In genomic region chr2:113574411-113574810, GRCm38 (mm10) we compare ENCODE assay signal across 23 mouse cellular contexts.
DNase-seq lines count a peak whose midpoint lies in the region; ATAC-seq and TF ChIP-seq lines count a peak whose summit lies in the region.
"Had no signal": no experiment of that assay in that cellular context is flagged by ENCODE, and none has a peak within 500 bp of the region (broad histone marks: within the 10 kb centered on the region; RNA-seq: fewer than 3 reads in every experiment).

No protein-coding gene starts in this region.

- H3K27ac ChIP-seq in midbrain, embryonic 10.5 days (replicated peaks): 0 out of 2 replicates have a peak overlapping the region, but pooled peaks have one; percentile 38
- no peak overlapping the region for H3K27ac ChIP-seq in midbrain, postnatal 0 days (ENCODE audit: low read depth, low read length)
- 0 out of 2 replicates have a peak overlapping the region, but pooled peaks have one; percentile 16 for H3K27ac ChIP-seq in embryonic facial prominence, embryonic 10.5 days (replicated peaks)
- peak overlapping the region; percentile 66 for H3K27ac ChIP-seq in limb, embryonic 10.5 days
- H3K27ac ChIP-seq: embryonic facial prominence, embryonic 12.5 days; embryonic facial prominence, embryonic 15.5 days; forebrain, embryonic 12.5 days; forebrain, embryonic 15.5 days; hindbrain, embryonic 10.5 days; hindbrain, embryonic 13.5 days had no signal

- no peak overlapping the region for H3K9ac ChIP-seq in midbrain, postnatal 0 days (replicated peaks; ENCODE audit: low read length, poor library complexity, severe bottlenecking)
- H3K9ac ChIP-seq: embryonic facial prominence, embryonic 12.5 days; embryonic facial prominence, embryonic 15.5 days; forebrain, embryonic 12.5 days; forebrain, embryonic 15.5 days; hindbrain, embryonic 13.5 days had no signal

- no peaks in the 10 kb centered on the region for H3K27me3 ChIP-seq in midbrain, embryonic 10.5 days (ENCODE audit: low read depth, poor library complexity, severe bottlenecking)
- no peaks in the 10 kb centered on the region for H3K27me3 ChIP-seq in midbrain, postnatal 0 days (ENCODE audit: insufficient read depth, low read length)
- no peaks in the 10 kb centered on the region for H3K27me3 ChIP-seq in embryonic facial prominence, embryonic 10.5 days (replicated peaks; ENCODE audit: low read depth, poor library complexity, severe bottlenecking)
- H3K27me3 ChIP-seq in limb, embryonic 10.5 days (ENCODE audit: low read depth, poor library complexity, severe bottlenecking): no peaks in the 10 kb centered on the region
- H3K27me3 ChIP-seq: embryonic facial prominence, embryonic 12.5 days; embryonic facial prominence, embryonic 15.5 days; forebrain, embryonic 12.5 days; forebrain, embryonic 15.5 days; hindbrain, embryonic 13.5 days had no signal

- WGBS in midbrain, embryonic 10.5 days: 29% methylated on average over 7 of the region's 7 CpGs
- WGBS in midbrain, postnatal 0 days: 30% methylated on average over 7 of the region's 7 CpGs
- WGBS in embryonic facial prominence, embryonic 10.5 days: 26% methylated on average over 7 of the region's 7 CpGs
- WGBS in limb, embryonic 10.5 days: 28% methylated on average over 7 of the region's 7 CpGs

- no peak for DNase-seq in midbrain, embryonic 10.5 days (ENCODE audit: low spot score)
- no peak for DNase-seq in midbrain, postnatal 0 days (ENCODE audit: low spot score)
- DNase-seq in embryonic facial prominence, embryonic 10.5 days (ENCODE audit: low spot score): no peak
- DNase-seq in limb, embryonic 10.5 days (ENCODE audit: low spot score): no peak
- DNase-seq in B cell, adult 2 months: no peak
- no peak for DNase-seq in spleen, postnatal 36 days (ENCODE audit: low spot score in 2 of 2)
- DNase-seq: adrenal gland, adult 8-10 months; adrenal gland, postnatal 36 days; cerebellum, adult 18-20 months; cerebellum, adult 9-10 months; cerebellum, postnatal 14 days; gastrocnemius, postnatal 10 days; gastrocnemius, postnatal 36 days; heart, postnatal 36 days had no signal

- H3K4me1 ChIP-seq in midbrain, embryonic 10.5 days: peaks cover 9% of the 10 kb centered on the region
- H3K4me1 ChIP-seq in midbrain, postnatal 0 days (ENCODE audit: insufficient read depth, low read length): no peaks in the 10 kb centered on the region
- H3K4me1 ChIP-seq in embryonic facial prominence, embryonic 10.5 days: peaks cover 23% of the 10 kb centered on the region
- peaks cover 36% of the 10 kb centered on the region for H3K4me1 ChIP-seq in limb, embryonic 10.5 days
- H3K4me1 ChIP-seq: embryonic facial prominence, embryonic 12.5 days; forebrain, embryonic 12.5 days; forebrain, embryonic 15.5 days; hindbrain, embryonic 13.5 days had no signal

- no peak overlapping the region for H3K4me3 ChIP-seq in midbrain, embryonic 10.5 days
- H3K4me3 ChIP-seq in midbrain, postnatal 0 days (ENCODE audit: low read depth, low read length): no peak overlapping the region
- no peak overlapping the region for H3K4me3 ChIP-seq in embryonic facial prominence, embryonic 10.5 days
- H3K4me3 ChIP-seq in limb, embryonic 10.5 days: no peak overlapping the region
- H3K4me3 ChIP-seq: embryonic facial prominence, embryonic 12.5 days; embryonic facial prominence, embryonic 15.5 days; forebrain, embryonic 12.5 days; forebrain, embryonic 15.5 days; hindbrain, embryonic 10.5 days; hindbrain, embryonic 13.5 days had no signal

- ATAC-seq in midbrain, postnatal 0 days (ENCODE audit: low FRiP score): no peak
- ATAC-seq: activated CD4-positive, CD25-positive, alpha-beta regulatory T cell, adult 4 months; forebrain, embryonic 15.5 days; hindbrain, embryonic 16.5 days had no signal

- H3K4me2 ChIP-seq in midbrain, postnatal 0 days (ENCODE audit: low read depth, low read length, poor library complexity, severe bottlenecking): no peak overlapping the region
- H3K4me2 ChIP-seq: embryonic facial prominence, embryonic 12.5 days; embryonic facial prominence, embryonic 15.5 days; forebrain, embryonic 12.5 days; forebrain, embryonic 15.5 days; heart, embryonic 11.5 days; hindbrain, embryonic 13.5 days had no signal

- no peak for TF ChIP-seq CTCF in midbrain, postnatal 0 days (IDR thresholded peaks at IDR 0.05)

- H3K36me3 ChIP-seq in midbrain, embryonic 10.5 days: no peaks in the 10 kb centered on the region
- H3K36me3 ChIP-seq in midbrain, postnatal 0 days (ENCODE audit: insufficient read depth, low read length): no peaks in the 10 kb centered on the region
- no peaks in the 10 kb centered on the region for H3K36me3 ChIP-seq in embryonic facial prominence, embryonic 10.5 days (replicated peaks)
- H3K36me3 ChIP-seq in limb, embryonic 10.5 days: no peaks in the 10 kb centered on the region
- H3K36me3 ChIP-seq: embryonic facial prominence, embryonic 12.5 days; embryonic facial prominence, embryonic 15.5 days; forebrain, embryonic 12.5 days; forebrain, embryonic 15.5 days; hindbrain, embryonic 10.5 days; hindbrain, embryonic 13.5 days had no signal

- H3K9me3 ChIP-seq in midbrain, embryonic 10.5 days (replicated peaks): 0 out of 2 replicates have a peak, but pooled peaks cover 3% of the 10 kb centered on the region
- H3K9me3 ChIP-seq in midbrain, postnatal 0 days (ENCODE audit: low read length): no peaks in the 10 kb centered on the region
- H3K9me3 ChIP-seq in embryonic facial prominence, embryonic 10.5 days: no peaks in the 10 kb centered on the region
- no peaks in the 10 kb centered on the region for H3K9me3 ChIP-seq in limb, embryonic 10.5 days (replicated peaks)
- H3K9me3 ChIP-seq: embryonic facial prominence, embryonic 15.5 days; forebrain, embryonic 12.5 days; forebrain, embryonic 15.5 days; hindbrain, embryonic 10.5 days; hindbrain, embryonic 13.5 days had no signal
